Mouse (Mus musculus) heart, adult 2 months (tissue): ENCODE measurements at regions not wholly inside any gene's neighbourhood (a gene's known extent, or its start where the extent isn't known, plus 50 kb on each side); places are given as distances from the start of the nearest gene placed in this dataset.

Experiments
- DNase-seq, 2 experiments: peaks; one replicate each; pipeline ENCODE4 v3.0.0; 2021
- H3K27ac ChIP-seq: fragments of 200-600 bp; 2 replicates; pipeline ENCODE4 v1.8.1; 2022
- H3K27me3 ChIP-seq: fragments of 200-500 bp; 2 replicates; pipeline ENCODE4 v1.6.1; 2012; ENCODE audit warnings: mild to moderate bottlenecking, low read length, inconsistent platforms, mixed read lengths; ENCODE audit not compliant: control insufficient read depth, insufficient read depth
- H3K36me3 ChIP-seq: fragments of 200-500 bp; 2 replicates; pipeline ENCODE4 v1.6.1; 2012; ENCODE audit warnings: low read length, inconsistent platforms; ENCODE audit not compliant: control insufficient read depth, insufficient read depth
- H3K4me1 ChIP-seq: fragments of 200-500 bp; 2 replicates; pipeline ENCODE4 v1.6.1; 2011; ENCODE audit warnings: low read length; ENCODE audit not compliant: control insufficient read depth, insufficient read depth
- H3K4me3 ChIP-seq: fragments of 200-600 bp; 2 replicates; pipeline ENCODE4 v1.8.1; 2022
- H3K79me2 ChIP-seq: fragments of 200-500 bp; replicated peaks from 2 replicates; pipeline ENCODE4 v1.6.1; 2012; ENCODE audit warnings: mild to moderate bottlenecking, inconsistent platforms, low read length, moderate library complexity, mixed read lengths; ENCODE audit not compliant: control insufficient read depth, insufficient read depth
- H3K9ac ChIP-seq: fragments of 200-500 bp; 2 replicates; pipeline ENCODE4 v1.6.1; 2012; ENCODE audit warnings: low read depth, mild to moderate bottlenecking, control low read depth, inconsistent platforms, low read length, mixed read lengths
- CTCF ChIP-seq: fragments of 200-600 bp; IDR thresholded peaks from 2 replicates; pipeline ENCODE4 v1.8.1; 2022; ENCODE audit warnings: antibody characterized with exemption, mild to moderate bottlenecking, moderate library complexity
- EP300 ChIP-seq: fragments of 200-500 bp; IDR thresholded peaks from 2 replicates; pipeline ENCODE4 v1.6.1; 2011; ENCODE audit warnings: low read depth, low read length, control low read depth; ENCODE audit not compliant: insufficient read depth
- POLR2A ChIP-seq: fragments of 200-500 bp; IDR thresholded peaks from 2 replicates; pipeline ENCODE4 v1.6.1; 2011; ENCODE audit warnings: mild to moderate bottlenecking, low read depth, low read length, control low read depth; ENCODE audit not compliant: insufficient read depth
- WGBS: fragments of 180-500 bp; shearing (Covaris S2); methylation state at CpG from one replicate; pipeline ENCODE4 v1.1.7; 2018; 5-methylcytosine and 5-hydroxymethylcytosine counted together
- intact Hi-C: fragments of 180-260 bp; cut with DNase I; formaldehyde crosslinking; loops from one replicate; pipeline ENCODE4 v1.15.1; 2025

- no peaks in the 10 kb centered on the region for H3K27me3 ChIP-seq
- no peak overlapping the region for H3K9ac ChIP-seq
- no peaks in the 10 kb centered on the region for H3K4me1 ChIP-seq
- H3K79me2 ChIP-seq, result no peaks in the 10 kb centered on the region
- H3K27ac ChIP-seq, result no peak overlapping the region
- no peaks in the 10 kb centered on the region for H3K36me3 ChIP-seq
- no peak for DNase-seq
- TF ChIP-seq POLR2A (no peak), CTCF (no peak), EP300 (no peak)
- intact Hi-C loops, result no loop called here
- H3K4me3 ChIP-seq, result no peak overlapping the region
- WGBS, result 85% methylated on average over 3 of the region's 3 CpGs
These were observed 1156.7 kb downstream of the Mrps31 start for GRCm38 (mm10) chr8:23567906-23568305.

- Histone ChIP-seq H3K36me3 (no peaks in the 10 kb centered on the region), H3K27ac (no peak overlapping the region), H3K4me1 (no peaks in the 10 kb centered on the region), H3K4me3 (no peak overlapping the region), H3K79me2 (no peaks in the 10 kb centered on the region), H3K9ac (no peak overlapping the region), H3K27me3 (no peaks in the 10 kb centered on the region)
- intact Hi-C loops, result no loop called here
- TF ChIP-seq POLR2A (no peak), EP300 (no peak), CTCF (no peak)
- WGBS, result 77% methylated on average over 1 of the region's 1 CpGs
- no peak for DNase-seq
These were observed 1154.3 kb downstream of the Adam3 start for GRCm38 (mm10) chr8:23571338-23571737.

GRCm38 (mm10) chr8:23580106-23580505, 1145.5 kb downstream of the Adam3 start:
- Histone ChIP-seq H3K4me1 (no peaks in the 10 kb centered on the region), H3K27ac (no peak overlapping the region), H3K9ac (no peak overlapping the region), H3K36me3 (no peaks in the 10 kb centered on the region), H3K4me3 (no peak overlapping the region), H3K27me3 (no peaks in the 10 kb centered on the region), H3K79me2 (no peaks in the 10 kb centered on the region)
- no peak for DNase-seq
- intact Hi-C loops, result no loop called here
- 90% methylated on average over 4 of the region's 4 CpGs for WGBS
- TF ChIP-seq POLR2A, result no peak
- TF ChIP-seq CTCF, result no peak
- TF ChIP-seq EP300, result no peak

GRCm38 (mm10) chr8:23580701-23581100, 1145.0 kb downstream of the Adam3 start:
- Histone ChIP-seq H3K4me1 (no peaks in the 10 kb centered on the region), H3K79me2 (no peaks in the 10 kb centered on the region), H3K36me3 (no peaks in the 10 kb centered on the region), H3K4me3 (no peak overlapping the region), H3K27me3 (no peaks in the 10 kb centered on the region), H3K9ac (no peak overlapping the region), H3K27ac (no peak overlapping the region)
- intact Hi-C loops, result no loop called here
- 60% methylated on average over 2 of the region's 2 CpGs for WGBS
- no peak for DNase-seq
- TF ChIP-seq EP300 (no peak), CTCF (no peak), POLR2A (no peak)
